Mouse (Mus musculus) olfactory bulb, adult 2 months (tissue): ENCODE measurements around the gene Banp. TPM values are rescaled to one million over a fixed set of nuclear protein-coding genes. Genes with fewer than 3 reads are reported as not detected.

Experiments used
- H3K27ac ChIP-seq: fragments of 200-500 bp; 2 replicates; pipeline ENCODE4 v1.5.1; 2012; ENCODE audit warnings: low read depth, low read length; ENCODE audit not compliant: insufficient read depth
- H3K4me1 ChIP-seq: fragments of 200-500 bp; 2 replicates; pipeline ENCODE4 v1.6.1; 2012; ENCODE audit warnings: low read length; ENCODE audit not compliant: control insufficient read depth, insufficient read depth
- H3K4me3 ChIP-seq: fragments of 200-500 bp; 2 replicates; pipeline ENCODE4 v1.5.1; 2012; ENCODE audit warnings: mild to moderate bottlenecking, low read depth, low read length, moderate library complexity; ENCODE audit not compliant: insufficient read depth
- CTCF ChIP-seq: fragments of 200-500 bp; IDR thresholded peaks from 2 replicates; pipeline ENCODE4 v1.5.1; 2012; ENCODE audit warnings: low read depth, mild to moderate bottlenecking, low read length, moderate library complexity; ENCODE audit not compliant: insufficient read depth
- POLR2A ChIP-seq: fragments of 200-500 bp; IDR thresholded peaks from 2 replicates; pipeline ENCODE4 v1.6.1; 2012; ENCODE audit warnings: mild to moderate bottlenecking, low read depth, low read length, moderate library complexity; ENCODE audit not compliant: insufficient read depth
- WGBS: fragments of 180-500 bp; shearing (Covaris S2); methylation state at CpG from one replicate; pipeline ENCODE4 v1.1.7; 2018; 5-methylcytosine and 5-hydroxymethylcytosine counted together
- polyA plus RNA-seq: library from polyadenylated mRNA; stranded (reverse); fragments of >200 nt; gene quantifications from 2 replicates; pipeline ENCODE4 v1.2.4, GENCODE M21; 2012; ENCODE audit warnings: low replicate concordance; ENCODE audit not compliant: missing spikeins, insufficient read depth, insufficient read length

Banp gene
- polyA plus RNA-seq, 1 experiment, result not detected

GRCm38 (mm10) chr8:122071193-122071592, 121.6 kb downstream of the Banp start:
- peaks cover 1% of the 10 kb centered on the region for H3K4me1 ChIP-seq
- WGBS, result 84% methylated on average over 4 of the region's 4 CpGs
- TF ChIP-seq CTCF (no peak), POLR2A (no peak)
- no peak overlapping the region for H3K27ac ChIP-seq
- no peak overlapping the region for H3K4me3 ChIP-seq

GRCm38 (mm10) chr8:122073964-122074363, 124.4 kb downstream of the Banp start:
- H3K4me1 ChIP-seq, result peaks cover 12% of the 10 kb centered on the region
- no peak overlapping the region for H3K27ac ChIP-seq
- TF ChIP-seq CTCF, result no peak
- no peak for TF ChIP-seq POLR2A
- H3K4me3 ChIP-seq, result no peak overlapping the region
- 79% methylated on average over 9 of the region's 9 CpGs for WGBS

- H3K27ac ChIP-seq, result no peak overlapping the region
- whole genome bisulfite sequencing, result 91% methylated on average over 9 of the region's 9 CpGs
- TF ChIP-seq CTCF (no peak), POLR2A (no peak)
- H3K4me1 ChIP-seq, result peaks cover 15% of the 10 kb centered on the region
- H3K4me3 ChIP-seq, result no peak overlapping the region
Observed at GRCm38 (mm10) chr8:122074442-122074841, 124.9 kb downstream of the Banp start.

GRCm38 (mm10) chr8:122074977-122075376, 125.4 kb downstream of the Banp start:
- TF ChIP-seq POLR2A, result no peak
- TF ChIP-seq CTCF, result no peak
- Histone ChIP-seq H3K4me1 (peaks cover 15% of the 10 kb centered on the region), H3K27ac (no peak overlapping the region), H3K4me3 (no peak overlapping the region)
- WGBS, result 86% methylated on average over 4 of the region's 4 CpGs

- WGBS, result 61% methylated on average over 23 of the region's 23 CpGs
- Histone ChIP-seq H3K4me1 (peaks cover 15% of the 10 kb centered on the region), H3K4me3 (no peak overlapping the region), H3K27ac (no peak overlapping the region)
- TF ChIP-seq POLR2A (no peak), CTCF (no peak)
Observed at GRCm38 (mm10) chr8:122076183-122076842, 126.8 kb downstream of the Banp start.

GRCm38 (mm10) chr8:122078321-122078720, 128.8 kb downstream of the Banp start:
- Histone ChIP-seq H3K27ac (no peak overlapping the region), H3K4me3 (no peak overlapping the region), H3K4me1 (peaks cover 15% of the 10 kb centered on the region)
- WGBS, result 90% methylated on average over 12 of the region's 12 CpGs
- TF ChIP-seq CTCF, result no peak
- no peak for TF ChIP-seq POLR2A

Other genes with a start within 250 kb of the Banp start
- 104 TPM in 1 of 2 replicates, not detected in the other for gene Jph3, start 220.1 kb upstream of the Banp start, polyA plus RNA-seq
- gene Klhdc4, start 120.2 kb upstream of the Banp start, polyA plus RNA-seq, result not detected in 2 replicates
- not detected in 2 replicates for gene Slc7a5, start 42.1 kb upstream of the Banp start, polyA plus RNA-seq
- not detected in 2 replicates for gene Car5a, start 4.8 kb upstream of the Banp start, polyA plus RNA-seq